Mouse (Mus musculus) midbrain, postnatal 0 days (tissue): Measurements from ENCODE around the gene Grm8. TPM values are rescaled to one million over a fixed set of nuclear protein-coding genes. Genes with fewer than 3 reads are reported as not detected.

Experiments used
- ATAC-seq: fragments of 200-750 bp; cut with Nextera tagmentation; 2 replicates; pipeline ENCODE4 v1.8.0; 2017; ENCODE audit warnings: moderate number of reproducible peaks, mild to moderate bottlenecking, moderate TSS enrichment, moderate library complexity; ENCODE audit not compliant: low FRiP score
- DNase-seq: peaks from one replicate; pipeline ENCODE4 v3.0.0-alpha.2; 2015; ENCODE audit warnings: low spot score
- H3K27ac ChIP-seq: fragments of 300-500 bp; sonication (generic); 2 replicates; pipeline ENCODE4 v1.5.1; 2014; ENCODE audit warnings: low read depth, mild to moderate bottlenecking, low read length, mixed read lengths
- H3K27me3 ChIP-seq: fragments of 300-500 bp; sonication (generic); 2 replicates; pipeline ENCODE4 v1.6.1; 2014; ENCODE audit warnings: low read length, control low read depth, mixed read lengths; ENCODE audit not compliant: insufficient read depth
- H3K36me3 ChIP-seq: fragments of 300-500 bp; sonication (generic); 2 replicates; pipeline ENCODE4 v1.6.1; 2014; ENCODE audit warnings: low read length, control low read depth, mixed read lengths; ENCODE audit not compliant: insufficient read depth
- H3K4me1 ChIP-seq: fragments of 300-500 bp; sonication (generic); 2 replicates; pipeline ENCODE4 v1.6.1; 2014; ENCODE audit warnings: mild to moderate bottlenecking, control low read depth, antibody characterized with exemption, low read length, mixed read lengths; ENCODE audit not compliant: insufficient read depth
- H3K4me2 ChIP-seq: fragments of 300-500 bp; sonication (generic); 2 replicates; pipeline ENCODE4 v1.6.1; 2014; ENCODE audit warnings: low read depth, mild to moderate bottlenecking, low read length, mixed read lengths; ENCODE audit not compliant: poor library complexity, severe bottlenecking
- H3K4me3 ChIP-seq: fragments of 300-500 bp; sonication (generic); 2 replicates; pipeline ENCODE4 v1.5.1; 2014; ENCODE audit warnings: low read depth, mild to moderate bottlenecking, low read length, moderate library complexity
- H3K9ac ChIP-seq: fragments of 300-500 bp; sonication (generic); replicated peaks from 2 replicates; pipeline ENCODE4 v1.6.1; 2014; ENCODE audit warnings: mild to moderate bottlenecking, low read length, moderate library complexity, mixed read lengths; ENCODE audit not compliant: poor library complexity, severe bottlenecking
- H3K9me3 ChIP-seq: fragments of 300-500 bp; sonication (generic); 2 replicates; pipeline ENCODE4 v1.6.1; 2016; ENCODE audit warnings: low read length, control low read depth
- CTCF ChIP-seq: IDR thresholded peaks from 2 replicates; pipeline ENCODE4 v1.5.1; 2016; ENCODE audit warnings: antibody characterized with exemption, mild to moderate bottlenecking
- WGBS: fragments of 180-500 bp; shearing (Covaris S2); extraction: QIAGEN DNeasy Blood & Tissue Kit; methylation state at CpG from one replicate; pipeline ENCODE4 v1.1.7; 2014; 5-methylcytosine and 5-hydroxymethylcytosine counted together
- polyA plus RNA-seq: library from polyadenylated mRNA; unstranded; fragments of >200 nt; fragmentation: Nextera tagmentation; extraction: Ambion mirVana; gene quantifications from 2 replicates; pipeline ENCODE4 v1.2.1, GENCODE M21; 2015
- total RNA-seq: library from RNA; depleted of rRNA; stranded (reverse); fragments of >200 nt; gene quantifications from 2 replicates; pipeline ENCODE4 v1.2.3, GENCODE M21; 2014

Gene Grm8
- total and polyA plus RNA-seq, 2 experiments from 2014 or later = 17.4 to 25.8 TPM

- DNase-seq = no peak
- ATAC-seq = no peak
- Histone ChIP-seq H3K9me3 (no peaks in the 10 kb centered on the region), H3K4me2 (no peak overlapping the region), H3K27me3 (no peaks in the 10 kb centered on the region), H3K36me3 (no peaks in the 10 kb centered on the region), H3K27ac (no peak overlapping the region), H3K9ac (no peak overlapping the region), H3K4me3 (no peak overlapping the region), H3K4me1 (no peaks in the 10 kb centered on the region)
- WGBS = 83% methylated on average over 1 of the region's 1 CpGs
- TF ChIP-seq CTCF = no peak
Observed at GRCm38 (mm10) chr6:27316018-27316417, 819.0 kb downstream of the Grm8 start.

- Histone ChIP-seq H3K27ac (no peak overlapping the region), H3K9ac (no peak overlapping the region), H3K27me3 (no peaks in the 10 kb centered on the region), H3K9me3 (no peaks in the 10 kb centered on the region), H3K4me3 (no peak overlapping the region), H3K36me3 (no peaks in the 10 kb centered on the region), H3K4me2 (no peak overlapping the region), H3K4me1 (no peaks in the 10 kb centered on the region)
- no peak for TF ChIP-seq CTCF
- no peak for ATAC-seq
- no peak for DNase-seq
- WGBS = 88% methylated on average over 5 of the region's 5 CpGs
Observed at GRCm38 (mm10) chr6:27314273-27315009, 820.5 kb downstream of the Grm8 start.

- Histone ChIP-seq H3K9ac (no peak overlapping the region), H3K4me3 (no peak overlapping the region), H3K27me3 (no peaks in the 10 kb centered on the region), H3K9me3 (no peaks in the 10 kb centered on the region), H3K4me2 (no peak overlapping the region), H3K36me3 (no peaks in the 10 kb centered on the region), H3K27ac (no peak overlapping the region), H3K4me1 (no peaks in the 10 kb centered on the region)
- DNase-seq (no peak), ATAC-seq (no peak)
- TF ChIP-seq CTCF = no peak
Observed at GRCm38 (mm10) chr6:27310401-27310800, 824.6 kb downstream of the Grm8 start.

GRCm38 (mm10) chr6:27305351-27305750, 829.6 kb downstream of the Grm8 start:
- DNase-seq = peak; percentile 2
- no peaks in the 10 kb centered on the region for H3K9me3 ChIP-seq
- H3K36me3 ChIP-seq = no peaks in the 10 kb centered on the region
- H3K4me1 ChIP-seq = no peaks in the 10 kb centered on the region
- WGBS = 77% methylated on average over 2 of the region's 2 CpGs
- no peak overlapping the region for H3K4me3 ChIP-seq
- TF ChIP-seq CTCF = no peak
- no peak overlapping the region for H3K27ac ChIP-seq
- ATAC-seq = no peak
- no peaks in the 10 kb centered on the region for H3K27me3 ChIP-seq
- H3K9ac ChIP-seq = no peak overlapping the region
- H3K4me2 ChIP-seq = no peak overlapping the region

GRCm38 (mm10) chr6:27264972-27265371, 870.0 kb downstream of the Grm8 start:
- ATAC-seq = no peak
- Histone ChIP-seq H3K4me1 (no peaks in the 10 kb centered on the region), H3K27me3 (no peaks in the 10 kb centered on the region), H3K36me3 (no peaks in the 10 kb centered on the region), H3K9me3 (no peaks in the 10 kb centered on the region), H3K27ac (no peak overlapping the region), H3K4me2 (no peak overlapping the region), H3K4me3 (no peak overlapping the region), H3K9ac (no peak overlapping the region)
- TF ChIP-seq CTCF = no peak
- no peak for DNase-seq

- H3K4me1 ChIP-seq = no peaks in the 10 kb centered on the region
- TF ChIP-seq CTCF = no peak
- H3K9me3 ChIP-seq = no peaks in the 10 kb centered on the region
- no peak for ATAC-seq
- no peaks in the 10 kb centered on the region for H3K36me3 ChIP-seq
- H3K27ac ChIP-seq = no peak overlapping the region
- H3K4me3 ChIP-seq = no peak overlapping the region
- no peak for DNase-seq
- H3K9ac ChIP-seq = no peak overlapping the region
- no peaks in the 10 kb centered on the region for H3K27me3 ChIP-seq
- no peak overlapping the region for H3K4me2 ChIP-seq
Observed at GRCm38 (mm10) chr6:27262611-27263010, 872.4 kb downstream of the Grm8 start.
